Mouse (Mus musculus): ENCODE measurements around the gene Selenow. TPM values are rescaled to one million over a fixed set of nuclear protein-coding genes. Genes with fewer than 3 reads are reported as not detected.
A peak's percentile ranks its signal among the peaks of the same experiment; 100 is the strongest.

Selenow gene
- 1,000 to 10,000 TPM; 1,670 to 1,760 TPM for total RNA-seq (2021)

- peak; percentile 86 to 92 for DNase-seq (ENCODE audit: extremely low spot score in 1 of 2, low spot score in 1 of 2)
Observed at GRCm38 (mm10) chr7:15922220-15922773, at the start of gene Selenow. Gene Selenow (minus strand): TSS chr7:15922402.

DNA sequence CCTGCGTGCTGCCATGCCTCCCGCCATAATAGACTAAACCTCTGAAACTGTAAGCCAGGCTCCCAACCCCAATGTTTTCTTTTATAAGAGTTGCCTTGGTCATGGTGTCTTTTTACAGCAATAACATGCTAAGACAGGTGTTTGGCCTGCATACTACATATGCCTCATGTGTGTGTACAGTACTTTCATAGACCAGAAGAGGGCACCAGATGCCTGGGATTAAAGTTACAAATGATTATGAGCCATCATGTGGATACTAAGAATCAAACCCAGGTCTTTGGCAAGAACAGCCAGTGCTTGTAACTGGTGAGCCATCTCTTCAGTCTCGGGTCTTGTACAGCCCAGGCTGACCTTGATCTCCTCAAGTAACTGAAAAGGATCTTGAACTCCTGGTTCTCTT is 47.5 kb upstream of the Selenow start:
- DNase-seq (ENCODE audit: extremely low spot score in 1 of 2, low spot score in 1 of 2): no peak

GRCm38 (mm10) chr7:15968322-15968721 is 46.1 kb upstream of the Selenow start:
- no peak for DNase-seq (ENCODE audit: extremely low spot score in 1 of 2, low spot score in 1 of 2)

DNA sequence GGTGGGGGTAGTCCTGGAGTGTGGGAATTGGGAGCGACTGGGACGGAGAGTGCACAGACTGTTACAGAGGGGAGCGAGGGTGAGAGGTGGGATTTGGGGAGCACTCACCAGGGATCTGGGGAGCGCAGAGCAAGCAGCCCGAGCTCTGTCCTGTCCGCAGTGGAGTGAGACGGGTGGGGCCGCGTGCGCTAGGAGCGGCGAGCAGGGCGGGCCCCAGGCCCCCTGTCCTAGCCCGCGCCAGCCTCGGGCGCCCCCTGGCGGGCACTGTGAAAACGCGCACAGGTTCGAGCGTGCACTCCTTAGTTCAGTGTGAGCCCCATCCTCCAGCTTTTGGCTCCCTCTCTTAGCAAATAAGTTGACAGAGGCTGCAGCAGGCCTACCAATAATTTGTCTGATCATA is 45.1 kb upstream of the Selenow start, which contains the start of gene Ehd2:
Gene Ehd2 (minus strand): TSS at position 256 of the 400 bp plus-strand sequence.
- DNase-seq (ENCODE audit: extremely low spot score in 1 of 2, low spot score in 1 of 2): peak; percentile 56 to 71

GRCm38 (mm10) chr7:15966489-15966888 is 44.3 kb upstream of the Selenow start:
- DNase-seq (ENCODE audit: extremely low spot score in 1 of 2, low spot score in 1 of 2): no peak

DNA sequence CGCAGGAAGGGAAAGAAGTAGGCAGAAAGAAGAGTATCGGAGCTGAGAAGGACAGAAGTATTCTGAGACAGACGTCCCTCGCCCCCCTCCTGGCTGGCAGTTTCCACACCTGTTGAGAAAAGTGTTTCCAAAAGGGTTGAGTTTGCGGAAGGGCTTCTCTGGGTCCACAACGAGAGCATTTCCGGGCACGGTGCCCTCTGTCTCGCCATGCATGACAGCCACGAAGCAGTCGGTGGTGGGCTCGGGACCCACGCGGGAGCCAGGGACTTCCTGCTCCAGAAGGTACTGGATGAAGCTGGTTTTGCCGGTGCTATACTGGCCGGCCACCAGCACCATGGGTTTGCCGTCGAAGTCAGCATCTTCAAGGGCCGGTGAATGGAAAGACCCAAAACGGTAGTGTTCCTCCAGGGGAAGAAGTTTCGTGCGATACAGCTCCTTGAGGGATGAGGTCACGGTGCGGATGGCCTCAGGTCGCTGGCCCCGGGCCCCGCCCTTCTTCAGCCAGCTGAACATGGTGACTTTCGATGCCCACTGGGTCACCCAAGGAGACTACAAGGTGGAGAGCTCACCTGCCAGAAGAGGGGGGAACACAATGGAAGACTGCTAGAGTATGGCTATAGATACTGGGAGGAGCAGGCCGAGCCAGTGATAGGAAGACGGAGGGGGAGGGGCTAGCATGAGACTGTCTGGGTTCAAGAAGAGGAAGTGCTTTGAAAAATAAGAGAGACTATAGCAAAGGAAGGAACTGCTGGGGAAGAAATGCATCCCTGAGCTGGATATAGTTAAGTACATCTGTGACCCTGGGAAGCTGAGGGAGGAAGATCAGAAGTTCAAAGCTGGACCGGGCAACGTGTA is 41.8 kb upstream of the Selenow start:
- no peak for DNase-seq (ENCODE audit: extremely low spot score in 1 of 2, low spot score in 1 of 2)

DNA sequence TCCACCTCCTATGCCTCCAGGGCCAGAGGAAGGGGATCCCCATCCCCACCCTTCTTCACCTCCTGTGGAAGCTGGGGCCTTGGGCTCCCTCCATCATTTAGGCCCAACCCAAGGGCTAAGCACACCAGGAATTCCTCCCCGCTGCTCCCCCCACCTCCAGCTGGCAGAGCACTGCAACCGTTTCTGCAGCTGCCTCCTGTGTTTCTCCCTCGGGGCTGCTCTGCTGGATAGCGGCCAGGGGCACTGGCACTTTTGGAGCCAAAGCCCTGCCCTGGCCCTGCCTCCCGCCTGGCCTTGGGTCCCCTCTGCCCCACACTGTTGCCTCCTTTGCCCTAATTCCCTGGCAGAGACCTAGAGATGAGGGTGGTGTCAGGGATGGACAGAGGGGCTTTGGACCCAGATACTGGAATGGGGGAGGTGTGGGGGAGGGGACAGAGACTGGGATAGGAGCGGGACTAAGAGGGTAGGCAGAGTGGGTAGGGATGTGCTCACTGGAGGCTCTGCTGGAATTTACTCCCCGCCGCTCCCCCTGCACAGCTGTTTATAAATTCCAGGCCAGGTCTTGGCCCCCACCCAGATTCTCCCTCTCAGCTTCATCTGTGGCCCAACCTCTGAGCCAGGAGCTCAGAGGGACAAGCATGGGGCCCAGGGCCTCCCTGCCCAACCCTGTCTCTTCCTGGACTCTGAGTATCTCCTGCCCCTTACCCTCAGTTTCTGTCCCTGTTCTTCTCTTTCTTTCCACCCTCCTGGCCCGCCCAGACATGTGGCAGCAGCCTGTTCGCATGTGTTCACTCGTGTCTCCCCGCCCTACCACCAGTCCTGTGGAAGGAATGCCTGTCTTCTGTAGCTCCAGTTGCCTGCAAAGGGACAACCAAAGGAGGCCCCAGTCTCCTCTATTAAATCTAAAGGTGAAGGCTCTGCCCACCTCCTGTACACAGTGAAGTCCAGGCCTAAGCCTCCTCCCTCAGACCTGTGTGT is 40.4 kb upstream of the Selenow start:
- peak in 1 of 2 experiments; percentile 45 for DNase-seq (ENCODE audit: extremely low spot score in 1 of 2, low spot score in 1 of 2)

- DNase-seq (ENCODE audit: extremely low spot score in 1 of 2, low spot score in 1 of 2): no peak
Observed at GRCm38 (mm10) chr7:15961798-15962197, 39.6 kb upstream of the Selenow start.

GRCm38 (mm10) chr7:15961239-15961638 is 39.0 kb upstream of the Selenow start:
- DNase-seq (ENCODE audit: extremely low spot score in 1 of 2, low spot score in 1 of 2): no peak

DNA sequence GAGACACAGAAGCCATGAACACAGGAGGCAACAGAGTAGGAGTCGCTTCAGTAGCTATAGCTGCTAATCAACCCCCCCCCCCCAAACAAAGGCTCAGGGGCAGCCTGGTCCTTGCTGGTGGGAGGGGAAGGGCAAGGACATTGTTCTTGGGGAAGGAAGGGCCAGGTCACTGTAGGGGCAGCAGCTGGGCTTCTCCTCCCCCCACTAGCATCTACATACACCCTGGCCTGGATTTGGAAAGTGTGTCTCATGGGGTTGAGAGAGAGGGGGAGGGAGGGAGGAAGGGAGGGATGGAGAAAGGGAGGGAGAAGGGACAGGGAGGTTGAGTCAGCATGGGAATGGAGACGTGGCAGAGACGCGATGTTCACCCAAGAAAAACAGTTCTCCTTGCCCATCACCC is 38.5 kb upstream of the Selenow start:
- no peak for DNase-seq (ENCODE audit: extremely low spot score in 1 of 2, low spot score in 1 of 2)

- DNase-seq (ENCODE audit: extremely low spot score in 1 of 2, low spot score in 1 of 2): no peak
Observed at GRCm38 (mm10) chr7:15956143-15956542, 33.9 kb upstream of the Selenow start.

DNA sequence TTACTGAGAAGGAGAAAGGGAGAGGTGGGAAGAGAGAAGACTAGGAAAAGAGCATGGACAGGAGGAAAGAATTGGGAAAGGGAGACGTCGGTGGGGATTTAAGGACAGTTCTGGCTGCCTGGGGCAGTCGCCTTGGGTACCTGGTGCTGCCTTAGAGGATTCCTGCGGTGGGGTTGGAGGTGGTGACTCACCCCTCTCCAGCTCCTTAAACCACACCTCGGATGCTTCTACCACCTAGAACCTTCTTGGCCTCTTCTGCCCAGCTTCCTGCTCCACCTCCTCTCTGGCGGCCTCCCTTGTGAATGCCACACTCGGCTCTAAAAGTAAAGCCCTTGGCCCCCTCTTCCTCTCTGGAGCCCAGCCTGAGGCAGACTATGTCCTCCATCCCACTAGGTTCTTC is 33.3 kb upstream of the Selenow start:
- DNase-seq (ENCODE audit: extremely low spot score in 1 of 2, low spot score in 1 of 2): no peak

DNA sequence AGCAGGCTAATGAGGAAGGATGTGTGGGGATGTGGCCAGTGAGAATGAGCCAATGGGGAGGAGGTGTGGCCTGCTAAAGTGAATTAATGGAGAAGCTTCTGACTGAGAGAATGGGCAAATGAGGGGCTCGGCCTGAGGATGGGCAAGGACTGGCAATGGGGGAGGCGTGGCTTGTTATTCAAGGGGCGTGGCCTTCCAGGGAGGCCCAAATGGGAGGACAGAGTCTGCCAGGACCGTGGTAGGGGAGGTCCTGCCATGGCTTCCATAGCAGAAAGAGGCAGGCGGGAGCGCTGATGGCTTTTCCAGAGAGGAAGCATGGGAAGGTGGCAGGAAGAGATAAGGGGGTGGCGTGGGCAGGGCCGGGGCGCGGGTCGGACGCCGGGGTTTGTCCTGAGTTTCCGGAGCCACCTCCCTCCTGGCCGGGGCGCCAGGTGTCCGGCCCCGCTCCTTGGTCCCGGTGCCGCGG is 32.8 kb upstream of the Selenow start:
- no peak for DNase-seq (ENCODE audit: extremely low spot score in 1 of 2, low spot score in 1 of 2)

- no peak for DNase-seq (ENCODE audit: extremely low spot score in 1 of 2, low spot score in 1 of 2)
Observed at GRCm38 (mm10) chr7:15954436-15954835, 32.2 kb upstream of the Selenow start.

GRCm38 (mm10) chr7:15953307-15954074 is 31.3 kb upstream of the Selenow start:
- DNase-seq (ENCODE audit: extremely low spot score in 1 of 2, low spot score in 1 of 2): no peak

- DNase-seq (ENCODE audit: extremely low spot score in 1 of 2, low spot score in 1 of 2): no peak
Observed at GRCm38 (mm10) chr7:15952416-15952815, 30.2 kb upstream of the Selenow start.

GRCm38 (mm10) chr7:15950008-15950407 is 27.8 kb upstream of the Selenow start:
- no peak for DNase-seq (ENCODE audit: extremely low spot score in 1 of 2, low spot score in 1 of 2)

- no peak for DNase-seq (ENCODE audit: extremely low spot score in 1 of 2, low spot score in 1 of 2)
Observed at GRCm38 (mm10) chr7:15949216-15949790, 27.1 kb upstream of the Selenow start.

DNA sequence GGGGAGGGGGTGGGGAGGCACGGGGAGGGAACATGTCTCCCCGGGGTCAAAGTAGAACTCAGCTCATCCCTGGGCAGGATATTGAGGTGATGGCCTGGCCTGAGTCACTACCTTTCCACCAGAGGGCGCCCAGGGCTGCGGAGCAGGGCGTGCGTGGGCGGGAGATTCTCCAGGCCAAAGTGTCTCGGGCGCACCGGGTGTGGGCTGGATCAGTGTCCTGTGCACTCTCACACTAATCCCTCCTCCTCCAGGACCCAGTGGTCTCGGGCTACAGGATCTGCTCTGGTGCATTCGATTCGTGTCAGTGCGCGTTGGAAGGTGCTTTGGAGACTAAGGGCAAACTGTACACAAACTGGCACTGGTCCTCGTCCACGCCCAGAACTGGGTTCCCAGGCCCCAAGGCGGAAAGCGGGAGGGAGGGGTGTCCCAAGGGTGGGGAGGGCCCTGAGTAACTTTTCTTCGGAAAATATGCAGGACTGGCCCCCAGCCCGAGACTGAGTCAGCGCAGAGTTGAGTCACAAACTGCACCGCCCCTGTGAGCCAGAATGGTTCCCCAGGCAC is 26.3 kb upstream of the Selenow start:
- DNase-seq (ENCODE audit: extremely low spot score in 1 of 2, low spot score in 1 of 2): peak; percentile 61 to 76
